Mouse (Mus musculus) lung, postnatal 0 days (tissue): ENCODE measurements around the gene Lrrc63. TPM values are rescaled to one million over a fixed set of nuclear protein-coding genes. Genes with fewer than 3 reads are reported as not detected.

Source experiments
- ATAC-seq: fragments of 200-750 bp; cut with Nextera tagmentation; 2 replicates; pipeline ENCODE4 v1.8.0; 2017; ENCODE audit warnings: moderate library complexity
- DNase-seq: peaks from one replicate; pipeline ENCODE4 v3.0.0-alpha.2; 2016; ENCODE audit warnings: low spot score
- H3K27ac ChIP-seq: fragments of 300-500 bp; sonication (generic); 2 replicates; pipeline ENCODE4 v1.5.1; 2014; ENCODE audit warnings: antibody characterized with exemption, mild to moderate bottlenecking, low read length, mixed read lengths
- H3K27me3 ChIP-seq: fragments of 300-500 bp; sonication (generic); replicated peaks from 2 replicates; pipeline ENCODE4 v1.6.1; 2014; ENCODE audit warnings: low read length, mixed read lengths; ENCODE audit not compliant: insufficient read depth
- H3K36me3 ChIP-seq: fragments of 300-500 bp; sonication (generic); 2 replicates; pipeline ENCODE4 v1.6.1; 2014; ENCODE audit warnings: low read length, mixed read lengths; ENCODE audit not compliant: insufficient read depth
- H3K4me1 ChIP-seq: fragments of 300-500 bp; sonication (generic); 2 replicates; pipeline ENCODE4 v1.6.1; 2014; ENCODE audit warnings: antibody characterized with exemption, low read depth, low read length, mixed read lengths; ENCODE audit not compliant: insufficient read depth
- H3K4me2 ChIP-seq: fragments of 300-500 bp; sonication (generic); replicated peaks from 2 replicates; pipeline ENCODE4 v1.6.1; 2014; ENCODE audit warnings: low read depth, mild to moderate bottlenecking, low read length, moderate library complexity, mixed read lengths
- H3K4me3 ChIP-seq: fragments of 300-500 bp; sonication (generic); 2 replicates; pipeline ENCODE4 v1.5.1; 2014; ENCODE audit warnings: low read depth, low read length
- H3K9ac ChIP-seq: fragments of 300-500 bp; sonication (generic); replicated peaks from 2 replicates; pipeline ENCODE4 v1.6.1; 2014; ENCODE audit warnings: low read depth, mild to moderate bottlenecking
- H3K9me3 ChIP-seq: fragments of 300-500 bp; sonication (generic); 2 replicates; pipeline ENCODE4 v1.6.1; 2016; ENCODE audit warnings: low read length, mixed read lengths
- CTCF ChIP-seq: IDR thresholded peaks from 2 replicates; pipeline ENCODE4 v1.5.1; 2016; ENCODE audit warnings: antibody characterized with exemption, mild to moderate bottlenecking
- EP300 ChIP-seq: IDR thresholded peaks from 2 replicates; pipeline ENCODE4 v1.6.1; 2016; ENCODE audit warnings: antibody characterized with exemption, mild to moderate bottlenecking, control low read depth
- WGBS: fragments of 180-500 bp; shearing (Covaris S2); extraction: QIAGEN DNeasy Blood & Tissue Kit; methylation state at CpG from one replicate; pipeline ENCODE4 v1.1.7; 2014; 5-methylcytosine and 5-hydroxymethylcytosine counted together
- polyA plus RNA-seq: library from polyadenylated mRNA; unstranded; fragments of >200 nt; fragmentation: Nextera tagmentation; extraction: Ambion mirVana; gene quantifications from 2 replicates; pipeline ENCODE4 v1.2.1, GENCODE M21; 2015

Gene Lrrc63
- polyA plus RNA-seq, 1 experiment from 2014 or later, result 0.06 TPM

- no peaks in the 10 kb centered on the region for H3K27me3 ChIP-seq
- H3K9me3 ChIP-seq, result no peaks in the 10 kb centered on the region
- peaks cover 2% of the 10 kb centered on the region; the same call in 1 of the 2 replicates for H3K4me1 ChIP-seq
- H3K4me3 ChIP-seq, result no peak overlapping the region
- ATAC-seq (no peak), DNase-seq (no peak)
- WGBS, result 45% methylated on average over 2 of the region's 2 CpGs
- H3K36me3 ChIP-seq, result no peaks in the 10 kb centered on the region
- H3K4me2 ChIP-seq, result no peak overlapping the region
- TF ChIP-seq CTCF (no peak), EP300 (no peak)
- H3K27ac ChIP-seq, result no peak overlapping the region
- H3K9ac ChIP-seq, result no peak overlapping the region
Observed at GRCm38 (mm10) chr14:75165574-75166131, 35.0 kb upstream of the Lrrc63 start.

DNA sequence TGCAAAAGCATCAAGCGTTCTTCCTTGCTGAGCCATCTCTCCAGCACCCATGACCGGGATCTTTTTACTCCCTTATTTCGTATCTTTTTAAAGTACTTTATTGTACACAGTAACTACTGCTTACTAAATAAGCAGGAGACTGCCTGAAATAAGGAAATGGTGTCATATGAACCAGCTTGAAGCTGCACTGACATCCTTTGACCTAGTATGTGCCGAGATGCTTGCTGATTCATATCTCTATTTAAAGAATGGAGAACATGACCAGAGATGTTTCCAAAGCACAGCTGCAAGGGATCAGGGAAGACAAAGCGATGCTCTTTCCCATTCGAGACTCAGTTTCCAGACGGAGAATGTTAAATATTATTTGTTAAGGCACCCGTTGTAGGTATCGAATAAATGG is 33.7 kb upstream of the Lrrc63 start:
- Histone ChIP-seq H3K9ac (no peak overlapping the region), H3K9me3 (no peaks in the 10 kb centered on the region), H3K36me3 (no peaks in the 10 kb centered on the region), H3K4me2 (no peak overlapping the region), H3K4me3 (no peak overlapping the region), H3K4me1 (peaks cover 2% of the 10 kb centered on the region; the same call in 1 of the 2 replicates), H3K27ac (no peak overlapping the region), H3K27me3 (no peaks in the 10 kb centered on the region)
- DNase-seq, result no peak
- TF ChIP-seq EP300, result no peak
- no peak for TF ChIP-seq CTCF
- ATAC-seq, result no peak
- WGBS, result 84% methylated on average over 9 of the region's 9 CpGs

- no peaks in the 10 kb centered on the region for H3K9me3 ChIP-seq
- no peak overlapping the region for H3K4me2 ChIP-seq
- no peaks in the 10 kb centered on the region for H3K36me3 ChIP-seq
- H3K27me3 ChIP-seq, result no peaks in the 10 kb centered on the region
- peaks cover 2% of the 10 kb centered on the region; the same call in 1 of the 2 replicates for H3K4me1 ChIP-seq
- no peak overlapping the region for H3K27ac ChIP-seq
- no peak overlapping the region for H3K9ac ChIP-seq
- DNase-seq (peak; percentile 56), ATAC-seq (no peak)
- TF ChIP-seq EP300 (no peak), CTCF (no peak)
- WGBS, result 88% methylated on average over 8 of the region's 8 CpGs
- no peak overlapping the region for H3K4me3 ChIP-seq
Observed at GRCm38 (mm10) chr14:75163866-75164265, 33.2 kb upstream of the Lrrc63 start.

DNA sequence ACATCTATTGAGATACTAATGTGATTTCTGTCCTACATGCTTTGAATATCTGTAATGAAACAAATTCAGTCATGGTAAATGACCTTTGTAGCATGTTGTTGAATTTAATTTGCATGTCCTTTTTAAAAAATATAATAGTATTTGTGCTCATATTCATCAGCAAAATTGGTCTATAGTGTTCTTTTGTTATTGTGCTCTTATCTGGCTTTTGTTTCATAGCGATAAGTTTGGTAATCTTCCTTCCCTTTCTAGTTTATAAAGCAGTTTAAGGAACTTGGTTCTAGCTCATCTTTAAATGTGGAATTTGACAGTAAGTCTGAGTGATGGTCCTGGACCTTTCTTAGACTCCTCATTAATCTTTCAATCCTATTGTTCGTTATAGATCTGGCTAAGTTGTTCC is 28.7 kb upstream of the Lrrc63 start:
- Histone ChIP-seq H3K36me3 (no peaks in the 10 kb centered on the region), H3K27me3 (no peaks in the 10 kb centered on the region), H3K4me3 (no peak overlapping the region), H3K9ac (no peak overlapping the region), H3K9me3 (no peaks in the 10 kb centered on the region), H3K4me2 (no peak overlapping the region), H3K27ac (no peak overlapping the region), H3K4me1 (no peaks in the 10 kb centered on the region; the same call in 1 of the 2 replicates)
- DNase-seq (no peak), ATAC-seq (no peak)
- 76% methylated on average over 2 of the region's 2 CpGs for WGBS
- TF ChIP-seq CTCF (no peak), EP300 (no peak)

DNA sequence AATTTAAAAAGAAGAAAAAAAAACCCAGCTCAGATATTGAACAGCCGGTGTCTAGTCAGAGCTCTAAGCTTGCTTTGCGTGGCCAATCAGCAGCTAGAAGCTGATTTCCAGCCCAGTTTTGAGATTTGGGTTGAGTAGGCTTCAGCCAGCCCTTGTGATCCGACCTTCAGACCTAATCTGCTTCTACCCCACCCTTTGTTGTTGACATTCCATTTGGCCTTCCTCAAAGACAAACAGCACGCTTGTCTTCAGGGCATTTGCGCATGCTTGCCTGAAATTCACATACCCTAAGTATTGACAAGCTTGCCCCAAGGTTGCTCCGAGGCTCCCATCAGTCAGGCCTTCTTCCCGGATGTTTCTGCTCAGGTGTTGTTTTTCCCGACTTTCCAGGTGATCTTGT is 23.8 kb upstream of the Lrrc63 start:
- WGBS, result 55% methylated on average over 8 of the region's 8 CpGs
- H3K9me3 ChIP-seq, result no peaks in the 10 kb centered on the region
- H3K4me1 ChIP-seq, result peaks cover 3% of the 10 kb centered on the region; the same call in 1 of the 2 replicates
- H3K4me2 ChIP-seq, result no peak overlapping the region
- no peak overlapping the region for H3K4me3 ChIP-seq
- TF ChIP-seq EP300 (no peak), CTCF (no peak)
- no peaks in the 10 kb centered on the region for H3K27me3 ChIP-seq
- ATAC-seq, result peak; percentile 54; the same call in 1 of the 2 replicates
- no peaks in the 10 kb centered on the region for H3K36me3 ChIP-seq
- DNase-seq, result no peak
- H3K27ac ChIP-seq, result peak overlapping the region; percentile 43; the same call in 1 of the 2 replicates
- H3K9ac ChIP-seq, result no peak overlapping the region

DNA sequence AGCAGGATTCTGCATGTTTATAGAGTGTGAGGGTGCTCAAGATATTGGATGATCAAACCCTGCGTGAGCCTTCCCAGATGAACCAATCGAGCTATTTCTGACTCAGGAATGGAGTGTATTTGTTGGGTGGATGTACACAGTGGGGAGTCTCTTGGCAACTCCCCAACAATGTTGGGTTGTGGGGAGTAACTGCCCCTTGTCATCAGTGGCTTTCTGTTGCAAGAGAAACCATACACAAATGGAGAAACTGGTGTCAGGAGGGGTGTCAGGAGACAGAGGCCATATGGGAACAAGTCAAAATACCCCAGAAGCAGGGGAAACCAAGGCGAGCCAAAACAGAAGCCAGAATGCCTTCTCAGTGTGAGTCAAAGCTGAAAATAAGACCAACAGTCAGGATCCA is 20.5 kb upstream of the Lrrc63 start:
- DNase-seq (peak; percentile 73), ATAC-seq (peak; percentile 73)
- 46% methylated on average over 3 of the region's 3 CpGs for WGBS
- no peak for TF ChIP-seq EP300
- TF ChIP-seq CTCF, result no peak
- no peak overlapping the region for H3K27ac ChIP-seq
- H3K27me3 ChIP-seq, result no peaks in the 10 kb centered on the region
- H3K4me3 ChIP-seq, result no peak overlapping the region
- no peak overlapping the region for H3K4me2 ChIP-seq
- no peaks in the 10 kb centered on the region for H3K36me3 ChIP-seq
- no peak overlapping the region for H3K9ac ChIP-seq
- no peaks in the 10 kb centered on the region for H3K9me3 ChIP-seq
- peaks cover 3% of the 10 kb centered on the region; the same call in 1 of the 2 replicates for H3K4me1 ChIP-seq
